Mouse (Mus musculus) forebrain, embryonic 15.5 days (tissue): Measurements from ENCODE around the gene Tas2r109. TPM values are rescaled to one million over a fixed set of nuclear protein-coding genes. Genes with fewer than 3 reads are reported as not detected.
"Not testable (repeated sequence)": the region's sequence is repeated elsewhere in the genome, so short reads cannot be mapped to it uniquely, and the experiment has no call there.

Experiments
- ATAC-seq: fragments of 200-750 bp; cut with Nextera tagmentation; replicated peaks from 2 replicates; pipeline ENCODE4 v1.8.0; 2017; ENCODE audit warnings: mild to moderate bottlenecking, moderate TSS enrichment, moderate library complexity
- H3K27ac ChIP-seq: fragments of 300-500 bp; sonication (generic); replicated peaks from 2 replicates; pipeline ENCODE4 v1.5.1; 2015; ENCODE audit warnings: mild to moderate bottlenecking, inconsistent platforms
- H3K27me3 ChIP-seq: fragments of 300-500 bp; sonication (generic); 2 replicates; pipeline ENCODE4 v1.6.1; 2015; ENCODE audit warnings: inconsistent platforms
- H3K36me3 ChIP-seq: fragments of 300-500 bp; sonication (generic); 2 replicates; pipeline ENCODE4 v1.6.1; 2015; ENCODE audit warnings: mild to moderate bottlenecking, inconsistent platforms
- H3K4me1 ChIP-seq: fragments of 300-500 bp; sonication (generic); 2 replicates; pipeline ENCODE4 v1.6.1; 2015; ENCODE audit warnings: inconsistent platforms
- H3K4me2 ChIP-seq: fragments of 300-500 bp; sonication (generic); replicated peaks from 2 replicates; pipeline ENCODE4 v1.6.1; 2015; ENCODE audit warnings: mild to moderate bottlenecking, inconsistent platforms
- H3K4me3 ChIP-seq: fragments of 300-500 bp; sonication (generic); 2 replicates; pipeline ENCODE4 v1.5.1; 2015; ENCODE audit warnings: mild to moderate bottlenecking, inconsistent platforms
- H3K9ac ChIP-seq: fragments of 300-500 bp; sonication (generic); replicated peaks from 2 replicates; pipeline ENCODE4 v1.6.1; 2015; ENCODE audit warnings: mild to moderate bottlenecking, inconsistent platforms
- H3K9me3 ChIP-seq: fragments of 300-500 bp; sonication (generic); 2 replicates; pipeline ENCODE4 v1.6.1; 2016; ENCODE audit warnings: inconsistent platforms
- WGBS: fragments of 180-500 bp; shearing (Covaris S2); methylation state at CpG from one replicate; pipeline ENCODE4 v1.1.7; 2015; ENCODE audit warnings: mixed read lengths; 5-methylcytosine and 5-hydroxymethylcytosine counted together
- polyA plus RNA-seq: library from polyadenylated mRNA; unstranded; fragments of >200 nt; fragmentation: Nextera tagmentation; extraction: Ambion mirVana; gene quantifications from 2 replicates; pipeline ENCODE4 v1.2.1, GENCODE M21; 2015

Tas2r109 gene
- polyA plus RNA-seq: not detected in 2 replicates

DNA sequence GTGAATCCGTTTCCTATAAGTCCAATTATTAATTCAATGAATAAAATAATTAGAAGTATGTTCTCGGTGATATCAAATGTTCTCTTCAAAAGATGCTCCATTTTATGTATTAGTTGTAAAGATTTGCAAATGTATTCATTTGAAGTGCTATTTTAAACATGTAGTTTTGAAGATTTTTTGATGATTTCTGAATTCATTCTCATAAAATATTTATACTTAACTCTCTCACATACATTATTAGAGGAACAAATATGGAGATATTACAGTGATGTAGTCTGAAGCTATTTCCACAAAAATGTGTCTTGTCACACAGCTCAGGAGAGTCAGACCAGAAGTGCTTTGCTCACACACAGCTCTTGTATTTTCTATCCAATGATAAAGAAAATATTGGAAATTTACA is at the start of gene Tas2r109:
Gene Tas2r109, minus strand, starts transcription at position 101 of the 400 bp plus-strand sequence.
- no peak within 1 kb of the TSS for H3K9ac ChIP-seq
- no peak within 1 kb of the TSS for H3K4me3 ChIP-seq
- no peaks in the 10 kb centered on the region for H3K9me3 ChIP-seq
- H3K36me3 ChIP-seq: no peaks in the 10 kb centered on the region
- no peak within 1 kb of the TSS for H3K4me2 ChIP-seq
- 69% methylated on average over 2 of the region's 2 CpGs for WGBS
- no peak for ATAC-seq
- no peaks in the 10 kb centered on the region for H3K27me3 ChIP-seq
- no peak within 1 kb of the TSS for H3K27ac ChIP-seq
- H3K4me1 ChIP-seq: no peaks in the 10 kb centered on the region

DNA sequence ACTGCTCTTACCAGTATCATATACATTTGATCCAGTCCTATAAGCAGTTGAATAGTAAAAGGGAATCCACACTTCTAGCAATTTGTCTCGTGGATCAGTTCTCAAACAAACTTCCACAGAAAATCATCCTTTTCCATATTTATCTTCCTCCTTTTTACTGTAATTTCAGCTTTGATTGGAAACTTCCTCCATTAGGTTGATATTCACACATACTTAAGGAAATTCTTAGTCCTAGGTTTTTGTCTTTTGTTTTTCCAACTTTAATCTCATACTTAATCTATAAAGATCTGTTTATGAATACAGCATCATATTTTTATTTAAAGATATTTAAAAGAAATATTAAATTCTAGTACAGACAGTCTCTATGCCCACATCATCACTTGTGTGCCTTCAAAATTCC is 22.9 kb downstream of the Tas2r109 start, which contains the start of gene Tas2r131:
Gene Tas2r131, minus strand, starts transcription at position 101 of the 400 bp plus-strand sequence.
- H3K4me2 ChIP-seq: no peak within 1 kb of the TSS
- H3K27ac ChIP-seq: no peak within 1 kb of the TSS
- H3K36me3 ChIP-seq: no peaks in the 10 kb centered on the region
- H3K27me3 ChIP-seq: no peaks in the 10 kb centered on the region
- no peak within 1 kb of the TSS for H3K9ac ChIP-seq
- no peaks in the 10 kb centered on the region for H3K4me1 ChIP-seq
- ATAC-seq: no peak
- H3K4me3 ChIP-seq: no peak within 1 kb of the TSS
- WGBS: 80% methylated on average over 1 of the region's 1 CpGs
- no peaks in the 10 kb centered on the region; the same call in 1 of the 2 replicates for H3K9me3 ChIP-seq

DNA sequence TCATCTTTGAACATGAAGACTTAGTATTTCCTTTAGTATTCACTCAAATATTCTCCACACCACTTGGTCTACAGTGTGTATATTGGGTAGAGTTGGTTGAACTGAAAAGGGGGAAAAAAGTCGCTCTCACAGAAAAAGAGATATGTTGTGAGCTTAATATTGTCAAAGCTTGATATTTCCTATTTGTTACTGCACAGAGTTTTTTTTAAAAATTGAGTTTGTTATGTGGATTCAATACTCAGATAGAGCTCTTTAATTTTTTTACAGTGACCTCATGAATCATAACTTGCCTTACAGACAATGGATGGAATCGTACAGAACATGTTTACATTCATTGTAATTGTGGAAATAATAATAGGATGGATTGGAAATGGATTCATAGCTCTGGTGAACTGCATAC is 30.0 kb downstream of the Tas2r109 start, which contains the start of gene Tas2r129:
Gene Tas2r129, plus strand, starts transcription at position 301 of the 400 bp plus-strand sequence.
- 86% methylated on average over 2 of the region's 2 CpGs for WGBS
- Histone ChIP-seq H3K27ac (no peak within 1 kb of the TSS), H3K4me2 (no peak within 1 kb of the TSS), H3K36me3 (no peaks in the 10 kb centered on the region), H3K4me3 (no peak within 1 kb of the TSS), H3K9me3 (no peaks in the 10 kb centered on the region), H3K9ac (no peak within 1 kb of the TSS), H3K4me1 (no peaks in the 10 kb centered on the region), H3K27me3 (no peaks in the 10 kb centered on the region)
- no peak for ATAC-seq

DNA sequence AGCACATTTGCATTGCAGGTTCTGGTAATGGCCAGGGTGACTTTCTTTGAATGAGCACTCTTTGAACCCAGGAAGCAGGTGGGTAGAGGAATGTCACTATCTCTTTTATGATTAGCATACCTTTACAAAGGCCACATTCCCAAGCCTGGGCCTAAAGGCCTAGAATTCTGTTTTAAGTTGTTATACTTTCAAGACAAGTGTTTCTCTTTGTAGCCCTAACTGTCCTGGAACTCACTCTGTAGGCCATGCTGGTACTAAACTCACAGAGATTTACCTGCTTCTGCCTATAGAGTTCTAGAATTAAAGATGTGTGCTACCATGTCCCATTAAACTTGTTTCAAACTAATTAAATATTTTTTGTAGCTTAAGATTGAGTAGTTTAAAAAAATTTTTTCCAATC is 39.4 kb downstream of the Tas2r109 start:
- H3K4me2 ChIP-seq, H3K4me1 ChIP-seq, H3K36me3 ChIP-seq, H3K9me3 ChIP-seq, ATAC-seq, H3K4me3 ChIP-seq, H3K27me3 ChIP-seq, H3K27ac ChIP-seq, H3K9ac ChIP-seq: not testable (repeated sequence)

Other genes with a start within 250 kb of the Tas2r109 start
- not detected in 2 replicates for gene Tas2r115, start 242.9 kb downstream of the Tas2r109 start, polyA plus RNA-seq
- not detected in 2 replicates for gene Tas2r124, start 226.2 kb downstream of the Tas2r109 start, polyA plus RNA-seq
- gene Tas2r102, start 218.8 kb downstream of the Tas2r109 start, polyA plus RNA-seq: not detected in 2 replicates
- not detected in 2 replicates for gene Tas2r136, start 202.8 kb downstream of the Tas2r109 start, polyA plus RNA-seq
- not detected in 2 replicates for gene Tas2r117, start 178.1 kb downstream of the Tas2r109 start, polyA plus RNA-seq
- not detected in 2 replicates for gene Tas2r123, start 133.8 kb downstream of the Tas2r109 start, polyA plus RNA-seq
- not detected in 2 replicates for gene Tas2r116, start 125.5 kb downstream of the Tas2r109 start, polyA plus RNA-seq
- not detected in 2 replicates for gene Tas2r110, start 113.0 kb downstream of the Tas2r109 start, polyA plus RNA-seq
- gene Tas2r113, start 88.0 kb downstream of the Tas2r109 start, polyA plus RNA-seq: not detected in 2 replicates
- gene Tas2r125, start 71.3 kb downstream of the Tas2r109 start, polyA plus RNA-seq: not detected in 2 replicates
- not detected in 2 replicates for gene Tas2r129, start 29.9 kb downstream of the Tas2r109 start, polyA plus RNA-seq
- not detected in 2 replicates for gene Tas2r131, start 23.0 kb downstream of the Tas2r109 start, polyA plus RNA-seq
- not detected in 2 replicates for gene Tas2r103, start 56.1 kb upstream of the Tas2r109 start, polyA plus RNA-seq
- gene Tas2r140, start 74.9 kb upstream of the Tas2r109 start, polyA plus RNA-seq: not detected in 2 replicates
- 85.0 and 97.6 TPM in 2 replicates for gene Smim10l1, start 123.9 kb upstream of the Tas2r109 start, polyA plus RNA-seq